Mouse (Mus musculus) thymus, adult 2 months (tissue): ENCODE data around the gene Gsdmc3.

Experiments used
- CTCF ChIP-seq: fragments of 200-500 bp; IDR thresholded peaks from 2 replicates; pipeline ENCODE4 v1.5.1; 2012; ENCODE audit warnings: mild to moderate bottlenecking, control low read depth, low read length, moderate library complexity, borderline replicate concordance; ENCODE audit not compliant: control insufficient read depth, poor library complexity, insufficient read depth; ENCODE audit errors: extremely low read depth
- POLR2A ChIP-seq: fragments of 200-500 bp; IDR thresholded peaks from 2 replicates; pipeline ENCODE4 v1.6.1; 2012; ENCODE audit warnings: mild to moderate bottlenecking, low read length, control low read depth, moderate library complexity; ENCODE audit not compliant: control insufficient read depth, poor library complexity, insufficient read depth; ENCODE audit errors: extremely low read depth

DNA sequence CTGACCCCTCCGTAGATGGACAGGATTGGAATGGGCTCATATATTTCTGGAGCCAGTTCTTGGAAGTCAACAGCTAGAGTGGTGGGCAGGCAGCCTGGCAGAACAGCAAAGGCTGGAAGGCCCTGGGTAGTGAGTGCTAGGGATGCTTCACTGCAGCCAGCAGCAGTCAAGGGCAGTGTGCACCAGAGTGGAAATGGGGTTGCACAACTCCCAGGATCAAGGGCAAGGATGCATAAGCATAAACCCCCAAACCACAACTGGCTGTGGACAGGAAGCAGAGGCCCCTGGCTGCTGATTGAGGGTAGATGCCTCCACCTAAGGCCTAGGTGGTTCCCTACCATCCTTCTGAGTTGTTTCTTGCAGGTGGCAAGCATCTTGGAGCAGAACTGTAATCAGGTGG is 46.1 kb upstream of the Gsdmc3 start:
- TF ChIP-seq CTCF (no peak), POLR2A (no peak)
